In the genomic region with DNA sequence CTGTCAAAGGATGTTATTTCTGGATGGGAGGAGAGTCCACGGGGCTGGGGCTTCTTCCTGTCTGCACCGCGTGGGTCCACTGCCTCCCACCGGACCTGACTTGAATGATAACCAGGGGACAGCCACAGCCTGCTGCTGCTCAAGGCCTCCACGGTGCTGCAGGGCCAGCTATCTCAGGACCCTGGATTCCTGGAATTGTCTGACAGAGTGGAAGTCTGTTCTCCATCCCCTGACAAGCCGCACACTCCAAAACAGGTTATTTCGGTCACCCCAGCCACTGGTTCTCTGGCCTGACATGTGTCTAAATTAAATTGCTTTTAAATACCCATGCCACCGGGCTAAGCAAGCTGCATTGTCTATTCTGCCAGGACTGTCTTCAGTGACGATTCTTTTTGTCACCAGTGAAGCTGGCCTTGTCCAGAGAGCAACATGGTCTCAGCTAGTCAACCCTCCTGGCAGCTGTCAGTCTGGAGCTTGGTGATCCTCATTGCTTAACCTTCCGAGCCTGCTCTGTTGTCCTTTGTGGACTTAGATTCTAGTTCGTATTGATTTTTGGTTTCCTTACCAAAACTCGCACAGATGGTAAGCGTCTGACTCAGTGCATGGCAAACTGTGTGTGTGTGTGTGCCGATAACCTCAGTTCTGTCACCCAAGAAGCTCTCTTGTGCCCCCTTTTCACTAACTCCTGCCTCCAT, we compare ENCODE assay signal across 14 mouse cellular contexts. TPM values are rescaled to one million over a fixed set of nuclear protein-coding genes. Genes with fewer than 3 reads are reported as not detected.
DNase-seq lines count a peak whose midpoint lies in the region; ATAC-seq lines count a peak whose summit lies in the region.
"Had no signal": no experiment of that assay in that cellular context is flagged by ENCODE, and none has a peak within 500 bp of the region (broad histone marks: within the 10 kb centered on the region; RNA-seq: fewer than 3 reads in every experiment).

No protein-coding gene starts in this region.

- H3K4me3 ChIP-seq in neural tube, embryonic 11.5 days (ENCODE audit: low read depth, low read length) = no peak overlapping the region
- H3K4me3 ChIP-seq: erythroblast, embryonic 14.5 days; layer of hippocampus, adult 2 months had no signal

- intact Hi-C loops in heart, postnatal 25 days (cut with DNase I) = no loop called here
- intact Hi-C loops in heart, postnatal 10 days (cut with DNase I) = no loop called here

- H3K27me3 ChIP-seq in neural tube, embryonic 11.5 days (ENCODE audit: control insufficient read depth, insufficient read depth, low read length) = peaks cover 29% of the 10 kb centered on the region

- 64% methylated on average over 14 of the region's 14 CpGs for WGBS in neural tube, embryonic 11.5 days

- H3K36me3 ChIP-seq in neural tube, embryonic 11.5 days (ENCODE audit: control insufficient read depth, insufficient read depth, low read length) = no peaks in the 10 kb centered on the region

- H3K4me2 ChIP-seq in neural tube, embryonic 11.5 days (ENCODE audit: low read depth) = no peak overlapping the region

- no peak overlapping the region for H3K9ac ChIP-seq in neural tube, embryonic 11.5 days (ENCODE audit: low read length)

- DNase-seq in heart, adult 18-20 months = peak; percentile 57 to 65
- DNase-seq in heart, postnatal 25 days (ENCODE audit: low spot score) = no peak
- DNase-seq in neural tube, embryonic 11.5 days (ENCODE audit: low spot score) = peak; percentile 15
- DNase-seq in neural tube, embryonic 10.5 days (ENCODE audit: extremely low spot score, low spot score) = no peak
- DNase-seq in heart, postnatal 10 days = peak; percentile 74 to 75
- no peak for DNase-seq in cerebellum, adult 9-10 months
- DNase-seq in MN1 (ENCODE audit: low spot score) = no peak
- DNase-seq: B cell, adult 2 months; kidney, adult 8-10 months; lung, adult 18-20 months had no signal

- no peak for ATAC-seq in neural tube, embryonic 11.5 days (ENCODE audit: insufficient read depth, low FRiP score, low TSS enrichment)
- ATAC-seq in granulocyte monocyte progenitor cell, adult 5-6 weeks (replicated peaks; ENCODE audit: poor library complexity, severe bottlenecking) = no peak

- H3K4me1 ChIP-seq in neural tube, embryonic 11.5 days (ENCODE audit: control insufficient read depth, insufficient read depth, low read length) = peaks cover 13% of the 10 kb centered on the region

- H3K9me3 ChIP-seq in neural tube, embryonic 11.5 days (ENCODE audit: control insufficient read depth, low read length) = no peaks in the 10 kb centered on the region

- no peak overlapping the region for H3K27ac ChIP-seq in neural tube, embryonic 11.5 days (ENCODE audit: low read depth, low read length)
- H3K27ac ChIP-seq: layer of hippocampus, adult 2 months had no signal

RNA-seq across cellular contexts. Expression of a gene that starts 2.9 kb away (rescaled TPM):
- 1 to 10 TPM; 5.7 to 6.5 TPM for total RNA-seq in heart, adult 18-20 months (2021)
- total RNA-seq in heart, postnatal 25 days (2021) = 10 to 100 TPM in 1 of 2 experiments, 1 to 10 TPM in 1; 9.3 to 11.8 TPM
- polyA plus RNA-seq in neural tube, embryonic 11.5 days (2014; fragmentation: Nextera tagmentation; extraction: Ambion mirVana) = 2.1 and 2.4 TPM in 2 replicates
- total RNA-seq in heart, postnatal 10 days (2021) = 10 to 100 TPM; 19.4 to 19.7 TPM
- total RNA-seq in granulocyte monocyte progenitor cell, adult 5-6 weeks (2014; fragmentation: Nextera tagmentation) = not detected in 2 replicates
- not detected in 2 replicates for total RNA-seq in granulocyte monocyte progenitor cell, adult 5-6 weeks (2017)
- total RNA-seq: hematopoietic stem cell, adult 5-6 weeks; layer of hippocampus, adult 2 months had no signal
- polyA plus RNA-seq: erythroblast, embryonic 14.5 days had no signal

RNA-seq across cellular contexts. Expression of a gene that starts 13.1 kb away (rescaled TPM):
- total RNA-seq in heart, adult 18-20 months (2021) = 10 to 100 TPM; 60.1 TPM
- 10 to 100 TPM; 49.0 to 53.0 TPM for total RNA-seq in heart, postnatal 25 days (2021)
- polyA plus RNA-seq in neural tube, embryonic 11.5 days (2014; fragmentation: Nextera tagmentation; extraction: Ambion mirVana) = 33.9 and 38.1 TPM in 2 replicates
- total RNA-seq in heart, postnatal 10 days (2021) = 10 to 100 TPM; 36.9 to 37.0 TPM
- 5.3 and 9.0 TPM in 2 replicates for total RNA-seq in granulocyte monocyte progenitor cell, adult 5-6 weeks (2014; fragmentation: Nextera tagmentation)
- total RNA-seq in granulocyte monocyte progenitor cell, adult 5-6 weeks (2017) = 2.8 and 4.6 TPM in 2 replicates

RNA-seq across cellular contexts. Expression of a gene that starts 39.6 kb away (rescaled TPM):
- 10 to 100 TPM; 66.2 to 75.9 TPM for total RNA-seq in heart, adult 18-20 months (2021)
- total RNA-seq in heart, postnatal 25 days (2021) = 10 to 100 TPM; 61.7 to 65.1 TPM
- 21.0 and 26.0 TPM in 2 replicates for polyA plus RNA-seq in neural tube, embryonic 11.5 days (2014; fragmentation: Nextera tagmentation; extraction: Ambion mirVana)
- 10 to 100 TPM; 81.5 to 89.5 TPM for total RNA-seq in heart, postnatal 10 days (2021)
- 204 and 312 TPM in 2 replicates for total RNA-seq in granulocyte monocyte progenitor cell, adult 5-6 weeks (2014; fragmentation: Nextera tagmentation)
- 119 and 155 TPM in 2 replicates for total RNA-seq in granulocyte monocyte progenitor cell, adult 5-6 weeks (2017)

RNA-seq across cellular contexts. Expression of a gene that starts 39.8 kb away (rescaled TPM):
- 10 to 100 TPM; 45.0 to 47.3 TPM for total RNA-seq in heart, adult 18-20 months (2021)
- 10 to 100 TPM; 36.6 to 39.6 TPM for total RNA-seq in heart, postnatal 25 days (2021)
- polyA plus RNA-seq in neural tube, embryonic 11.5 days (2014; fragmentation: Nextera tagmentation; extraction: Ambion mirVana) = 41.2 and 43.8 TPM in 2 replicates
- 10 to 100 TPM; 31.9 to 34.1 TPM for total RNA-seq in heart, postnatal 10 days (2021)
- total RNA-seq in granulocyte monocyte progenitor cell, adult 5-6 weeks (2014; fragmentation: Nextera tagmentation) = 10.8 and 15.3 TPM in 2 replicates
- 14.8 and 21.1 TPM in 2 replicates for total RNA-seq in granulocyte monocyte progenitor cell, adult 5-6 weeks (2017)

RNA-seq across cellular contexts. Expression of a gene that starts 59.4 kb away (rescaled TPM):
- total RNA-seq in heart, adult 18-20 months (2021) = 100 to 1,000 TPM; 232 to 280 TPM
- total RNA-seq in heart, postnatal 25 days (2021) = 100 to 1,000 TPM; 179 to 215 TPM
- polyA plus RNA-seq in neural tube, embryonic 11.5 days (2014; fragmentation: Nextera tagmentation; extraction: Ambion mirVana) = 43.1 and 46.2 TPM in 2 replicates
- total RNA-seq in heart, postnatal 10 days (2021) = 100 to 1,000 TPM; 162 to 168 TPM
- total RNA-seq in granulocyte monocyte progenitor cell, adult 5-6 weeks (2014; fragmentation: Nextera tagmentation) = 43.3 and 56.8 TPM in 2 replicates
- total RNA-seq in granulocyte monocyte progenitor cell, adult 5-6 weeks (2017) = 65.2 and 91.1 TPM in 2 replicates

Comparison
In these comparisons a context has a peak if more than half of its experiments do, and no peak if none do; other contexts are left out.
1. DNase-seq: peak in heart, adult 18-20 months (2 of 2), neural tube, embryonic 11.5 days (single experiment) and heart, postnatal 10 days (2 of 2); none in heart, postnatal 25 days (single experiment), neural tube, embryonic 10.5 days (single experiment), cerebellum, adult 9-10 months (single experiment) and MN1 (single experiment).
2. RNA of a gene that starts 2.9 kb away (total RNA-seq): 19.4 to 19.7 TPM in heart, postnatal 10 days, 9.3 to 11.8 TPM in heart, postnatal 25 days and 5.7 to 6.5 TPM in heart, adult 18-20 months; not detected in granulocyte monocyte progenitor cell, adult 5-6 weeks; every median in the first group is over 4 times any median in the second.